Mouse (Mus musculus): ENCODE measurements around the gene Retreg2.

- TF ChIP-seq ZNF384 (IDR thresholded peaks at IDR 0.05; ENCODE audit: low read depth, low read length) (no peak), CHD2 (IDR thresholded peaks at IDR 0.05; ENCODE audit: low read depth, low read length) (no peak)
Observed at GRCm38 (mm10) chr1:75133421-75134207, 9.0 kb upstream of the Retreg2 start, which contains the start of gene Slc23a3.
